Mouse (Mus musculus) lung, postnatal 0 days (tissue): ENCODE results near the gene Ppp1r15a. TPM values are rescaled to one million over a fixed set of nuclear protein-coding genes. Genes with fewer than 3 reads are reported as not detected.
"Not testable (repeated sequence)": the region's sequence is repeated elsewhere in the genome, so short reads cannot be mapped to it uniquely, and the experiment has no call there.

Experiments
- ATAC-seq: fragments of 200-750 bp; cut with Nextera tagmentation; 2 replicates; pipeline ENCODE4 v1.8.0; 2017; ENCODE audit warnings: moderate library complexity
- DNase-seq: peaks from one replicate; pipeline ENCODE4 v3.0.0-alpha.2; 2016; ENCODE audit warnings: low spot score
- H3K27ac ChIP-seq: fragments of 300-500 bp; sonication (generic); 2 replicates; pipeline ENCODE4 v1.5.1; 2014; ENCODE audit warnings: antibody characterized with exemption, mild to moderate bottlenecking, low read length, mixed read lengths
- H3K27me3 ChIP-seq: fragments of 300-500 bp; sonication (generic); replicated peaks from 2 replicates; pipeline ENCODE4 v1.6.1; 2014; ENCODE audit warnings: low read length, mixed read lengths; ENCODE audit not compliant: insufficient read depth
- H3K36me3 ChIP-seq: fragments of 300-500 bp; sonication (generic); 2 replicates; pipeline ENCODE4 v1.6.1; 2014; ENCODE audit warnings: low read length, mixed read lengths; ENCODE audit not compliant: insufficient read depth
- H3K4me1 ChIP-seq: fragments of 300-500 bp; sonication (generic); 2 replicates; pipeline ENCODE4 v1.6.1; 2014; ENCODE audit warnings: antibody characterized with exemption, low read depth, low read length, mixed read lengths; ENCODE audit not compliant: insufficient read depth
- H3K4me2 ChIP-seq: fragments of 300-500 bp; sonication (generic); replicated peaks from 2 replicates; pipeline ENCODE4 v1.6.1; 2014; ENCODE audit warnings: low read depth, mild to moderate bottlenecking, low read length, moderate library complexity, mixed read lengths
- H3K4me3 ChIP-seq: fragments of 300-500 bp; sonication (generic); 2 replicates; pipeline ENCODE4 v1.5.1; 2014; ENCODE audit warnings: low read depth, low read length
- H3K9ac ChIP-seq: fragments of 300-500 bp; sonication (generic); replicated peaks from 2 replicates; pipeline ENCODE4 v1.6.1; 2014; ENCODE audit warnings: low read depth, mild to moderate bottlenecking
- H3K9me3 ChIP-seq: fragments of 300-500 bp; sonication (generic); 2 replicates; pipeline ENCODE4 v1.6.1; 2016; ENCODE audit warnings: low read length, mixed read lengths
- CTCF ChIP-seq: IDR thresholded peaks from 2 replicates; pipeline ENCODE4 v1.5.1; 2016; ENCODE audit warnings: antibody characterized with exemption, mild to moderate bottlenecking
- EP300 ChIP-seq: IDR thresholded peaks from 2 replicates; pipeline ENCODE4 v1.6.1; 2016; ENCODE audit warnings: antibody characterized with exemption, mild to moderate bottlenecking, control low read depth
- WGBS: fragments of 180-500 bp; shearing (Covaris S2); extraction: QIAGEN DNeasy Blood & Tissue Kit; methylation state at CpG from one replicate; pipeline ENCODE4 v1.1.7; 2014; 5-methylcytosine and 5-hydroxymethylcytosine counted together
- polyA plus RNA-seq: library from polyadenylated mRNA; unstranded; fragments of >200 nt; fragmentation: Nextera tagmentation; extraction: Ambion mirVana; gene quantifications from 2 replicates; pipeline ENCODE4 v1.2.1, GENCODE M21; 2015

Gene Ppp1r15a
- polyA plus RNA-seq, 1 experiment from 2014 or later: 36.6 TPM

GRCm38 (mm10) chr7:45490822-45491221 is 35.2 kb downstream of the Ppp1r15a start:
- Histone ChIP-seq H3K9me3 (no peaks in the 10 kb centered on the region), H3K4me1 (peaks cover 3% of the 10 kb centered on the region; the same call in 1 of the 2 replicates), H3K4me3 (no peak overlapping the region), H3K9ac (no peak overlapping the region), H3K27me3 (no peaks in the 10 kb centered on the region), H3K27ac (no peak overlapping the region), H3K4me2 (0 out of 2 replicates have a peak overlapping the region, but pooled peaks have one; percentile 22), H3K36me3 (peaks cover 15% of the 10 kb centered on the region)
- DNase-seq (peak; percentile 45), ATAC-seq (peak; percentile 29)
- TF ChIP-seq CTCF: no peak
- WGBS: 40% methylated on average over 9 of the region's 9 CpGs

- DNase-seq (no peak), ATAC-seq (no peak)
- Histone ChIP-seq H3K27ac (no peak overlapping the region), H3K4me3 (no peak overlapping the region), H3K36me3 (peaks cover 7% of the 10 kb centered on the region; the same call in 1 of the 2 replicates), H3K27me3 (no peaks in the 10 kb centered on the region), H3K9me3 (no peaks in the 10 kb centered on the region), H3K4me1 (peaks cover 3% of the 10 kb centered on the region; the same call in 1 of the 2 replicates), H3K9ac (no peak overlapping the region), H3K4me2 (no peak overlapping the region)
- TF ChIP-seq EP300: no peak
- TF ChIP-seq CTCF: no peak
- 74% methylated on average over 7 of the region's 7 CpGs for WGBS
These were observed 36.5 kb downstream of the Ppp1r15a start for GRCm38 (mm10) chr7:45489578-45489977.

GRCm38 (mm10) chr7:45488293-45489204 is 37.5 kb downstream of the Ppp1r15a start, which contains the start of gene Dhdh:
Dhdh (minus strand) TSS chr7:45488805.
- peak; percentile 81 for DNase-seq
- Histone ChIP-seq H3K4me2 (peak within 1 kb of the TSS; percentile 67), H3K4me3 (peak within 1 kb of the TSS; percentile 40)

GRCm38 (mm10) chr7:45487861-45488292 is 38.2 kb downstream of the Ppp1r15a start:
- no peak for DNase-seq
- 54% methylated on average over 11 of the region's 11 CpGs for whole genome bisulfite sequencing
- Histone ChIP-seq H3K36me3 (no peaks in the 10 kb centered on the region), H3K4me2 (peak overlapping the region; percentile 67), H3K27ac (no peak overlapping the region; the same call in 1 of the 2 replicates), H3K27me3 (no peaks in the 10 kb centered on the region), H3K9ac (no peak overlapping the region), H3K4me3 (peak overlapping the region; percentile 40), H3K9me3 (no peaks in the 10 kb centered on the region), H3K4me1 (peaks cover 3% of the 10 kb centered on the region; the same call in 1 of the 2 replicates)
- no peak for ATAC-seq
- TF ChIP-seq EP300: no peak
- TF ChIP-seq CTCF: no peak

More at GRCm38 (mm10) chr7:45488293-45489204, 37.5 kb downstream of the Ppp1r15a start, which contains the start of gene Dhdh:
- Histone ChIP-seq H3K4me1 (peaks cover 3% of the 10 kb centered on the region; the same call in 1 of the 2 replicates), H3K27me3 (no peaks in the 10 kb centered on the region), H3K27ac (peak within 1 kb of the TSS; percentile 16; the same call in 1 of the 2 replicates), H3K9ac (peak within 1 kb of the TSS; percentile 40; the same call in 1 of the 2 replicates), H3K36me3 (no peaks in the 10 kb centered on the region), H3K9me3 (no peaks in the 10 kb centered on the region)
- peak; percentile 75 for ATAC-seq
- TF ChIP-seq EP300 (no peak), CTCF (no peak)
- 12% methylated on average over 38 of the region's 38 CpGs for WGBS

- Histone ChIP-seq H3K9ac (no peak within 1 kb of the TSS), H3K9me3 (no peaks in the 10 kb centered on the region), H3K4me2 (no peak within 1 kb of the TSS), H3K4me1 (peaks cover 3% of the 10 kb centered on the region; the same call in 1 of the 2 replicates), H3K27me3 (no peaks in the 10 kb centered on the region), H3K27ac (no peak within 1 kb of the TSS), H3K36me3 (no peaks in the 10 kb centered on the region), H3K4me3 (no peak within 1 kb of the TSS)
- no peak for ATAC-seq
- whole genome bisulfite sequencing: 78% methylated on average over 12 of the region's 12 CpGs
- TF ChIP-seq EP300: no peak
- no peak for TF ChIP-seq CTCF
- DNase-seq: no peak
These were observed 39.2 kb downstream of the Ppp1r15a start, which contains the start of gene Gm45808 for GRCm38 (mm10) chr7:45486761-45487415. Gm45808 (minus strand) TSS chr7:45486811.

GRCm38 (mm10) chr7:45486158-45486557 is 39.9 kb downstream of the Ppp1r15a start:
- H3K4me3 ChIP-seq: no peak overlapping the region
- H3K9me3 ChIP-seq: no peaks in the 10 kb centered on the region
- no peaks in the 10 kb centered on the region for H3K36me3 ChIP-seq
- no peak overlapping the region for H3K4me2 ChIP-seq
- 62% methylated on average over 7 of the region's 7 CpGs for WGBS
- H3K27ac ChIP-seq: no peak overlapping the region
- no peak overlapping the region for H3K9ac ChIP-seq
- ATAC-seq: no peak
- no peaks in the 10 kb centered on the region for H3K27me3 ChIP-seq
- peaks cover 3% of the 10 kb centered on the region; the same call in 1 of the 2 replicates for H3K4me1 ChIP-seq
- no peak for DNase-seq
- TF ChIP-seq EP300 (no peak), CTCF (no peak)

- 95% methylated on average over 5 of the region's 5 CpGs for WGBS
- H3K9ac ChIP-seq, H3K27ac ChIP-seq, ATAC-seq, H3K4me2 ChIP-seq, H3K4me3 ChIP-seq, H3K9me3 ChIP-seq, DNase-seq, H3K36me3 ChIP-seq, H3K27me3 ChIP-seq, H3K4me1 ChIP-seq: not testable (repeated sequence)
These were observed 41.1 kb downstream of the Ppp1r15a start for GRCm38 (mm10) chr7:45484985-45485384.
